Mouse (Mus musculus): Measurements from ENCODE around the gene Lacc1.

DNA sequence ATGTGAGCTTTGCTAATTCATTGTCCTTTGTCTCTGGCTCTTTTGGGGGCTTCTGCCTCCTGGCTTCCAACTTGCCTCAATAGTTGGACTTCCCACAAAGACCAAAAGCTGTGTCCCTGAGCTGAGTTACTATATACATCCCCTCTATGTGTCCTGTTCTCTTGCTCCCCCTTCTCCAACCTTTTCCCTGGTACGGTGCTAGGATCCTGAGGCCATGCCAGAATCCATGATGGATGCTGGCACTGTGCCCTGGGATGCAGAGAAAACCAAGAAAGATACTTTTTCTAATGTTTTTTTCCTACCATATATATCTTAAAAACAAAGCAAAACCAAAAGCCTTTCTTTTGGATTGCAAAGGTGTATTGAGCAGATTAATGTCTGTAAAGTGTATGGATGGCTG lies 54.9 kb downstream of the Lacc1 start:
- no peak for TF ChIP-seq CTCF (IDR thresholded peaks at IDR 0.05; ENCODE audit: low read depth)
- TF ChIP-seq EP300 (optimal IDR thresholded peaks at IDR 0.05), result no peak

Data from stomach, postnatal 0 days (tissue).